12 mouse cellular contexts compared by ENCODE assay signal in genomic region chr5:113629248-113629647, GRCm38 (mm10).
"Had no signal": no experiment of that assay in that cellular context is flagged by ENCODE, and none has a peak within 500 bp of the region (broad histone marks: within the 10 kb centered on the region; RNA-seq: fewer than 3 reads in every experiment).

No protein-coding gene starts in this region.

- H3K4me1 ChIP-seq: liver, embryonic 12.5 days; midbrain, embryonic 13.5 days had no signal

- H3K9ac ChIP-seq: limb, embryonic 13.5 days; liver, embryonic 12.5 days; midbrain, embryonic 13.5 days; neural tube, embryonic 15.5 days had no signal

- H3K9me3 ChIP-seq: limb, embryonic 13.5 days; liver, embryonic 12.5 days; midbrain, embryonic 13.5 days; neural tube, embryonic 15.5 days had no signal

- H3K27me3 ChIP-seq: midbrain, embryonic 13.5 days; neural tube, embryonic 15.5 days had no signal

- H3K4me3 ChIP-seq: layer of hippocampus, adult 2 months; limb, embryonic 13.5 days; liver, embryonic 12.5 days; midbrain, embryonic 13.5 days; neural tube, embryonic 15.5 days had no signal

- H3K27ac ChIP-seq: layer of hippocampus, adult 2 months; limb, embryonic 13.5 days; liver, embryonic 12.5 days; midbrain, embryonic 13.5 days; neural tube, embryonic 15.5 days; stomach, postnatal 0 days had no signal

- DNase-seq: kidney, adult 8-10 months; kidney, postnatal 36 days; lung, postnatal 10 days; right cerebral cortex, adult 18-20 months; right cerebral cortex, postnatal 25 days had no signal

- ATAC-seq: intestine, postnatal 0 days; liver, embryonic 12.5 days; midbrain, embryonic 13.5 days had no signal

- H3K4me2 ChIP-seq: limb, embryonic 13.5 days; liver, embryonic 12.5 days; midbrain, embryonic 13.5 days; neural tube, embryonic 15.5 days had no signal

- H3K36me3 ChIP-seq: limb, embryonic 13.5 days; liver, embryonic 12.5 days; midbrain, embryonic 13.5 days; neural tube, embryonic 15.5 days had no signal
